Mouse (Mus musculus): ENCODE data around the gene Abcc8. TPM values are rescaled to one million over a fixed set of nuclear protein-coding genes. Genes with fewer than 3 reads are reported as not detected.

Abcc8 gene
- polyA plus RNA-seq, 1 experiment from 2014 or later = 0.74 TPM

- Histone ChIP-seq H3K36me3 (no peaks in the 10 kb centered on the region), H3K27me3 (ENCODE audit: low read depth, poor library complexity, severe bottlenecking) (no peaks in the 10 kb centered on the region), H3K27ac (replicated peaks) (no peak overlapping the region), H3K9me3 (replicated peaks) (no peaks in the 10 kb centered on the region), H3K4me3 (no peak overlapping the region), H3K4me1 (peaks cover 17% of the 10 kb centered on the region)
- WGBS = 92% methylated on average over 16 of the region's 16 CpGs
- no peak for DNase-seq (ENCODE audit: low spot score)
These were observed 62.8 kb downstream of the Abcc8 start for GRCm38 (mm10) chr7:46117035-46117434.

GRCm38 (mm10) chr7:46116118-46116581, 63.7 kb downstream of the Abcc8 start:
- no peak overlapping the region for H3K4me3 ChIP-seq
- no peaks in the 10 kb centered on the region for H3K27me3 ChIP-seq (ENCODE audit: low read depth, poor library complexity, severe bottlenecking)
- 78% methylated on average over 10 of the region's 10 CpGs for WGBS
- DNase-seq (ENCODE audit: low spot score) = no peak
- no peaks in the 10 kb centered on the region for H3K9me3 ChIP-seq (replicated peaks)
- no peaks in the 10 kb centered on the region for H3K36me3 ChIP-seq
- peaks cover 17% of the 10 kb centered on the region for H3K4me1 ChIP-seq
- no peak overlapping the region for H3K27ac ChIP-seq (replicated peaks)

GRCm38 (mm10) chr7:46113435-46113834, 66.4 kb downstream of the Abcc8 start:
- Histone ChIP-seq H3K4me3 (no peak overlapping the region), H3K9me3 (replicated peaks) (no peaks in the 10 kb centered on the region), H3K36me3 (no peaks in the 10 kb centered on the region), H3K27ac (replicated peaks) (no peak overlapping the region), H3K27me3 (ENCODE audit: low read depth, poor library complexity, severe bottlenecking) (no peaks in the 10 kb centered on the region), H3K4me1 (peaks cover 17% of the 10 kb centered on the region)
- 80% methylated on average over 3 of the region's 3 CpGs for WGBS
- no peak for DNase-seq (ENCODE audit: low spot score)

- H3K4me3 ChIP-seq = no peak overlapping the region
- H3K9me3 ChIP-seq (replicated peaks) = no peaks in the 10 kb centered on the region
- H3K36me3 ChIP-seq = no peaks in the 10 kb centered on the region
- 0 out of 2 replicates have a peak, but pooled peaks cover 5% of the 10 kb centered on the region for H3K27me3 ChIP-seq (ENCODE audit: low read depth, poor library complexity, severe bottlenecking)
- H3K27ac ChIP-seq (replicated peaks) = no peak overlapping the region
- WGBS = 89% methylated on average over 6 of the region's 6 CpGs
- peaks cover 17% of the 10 kb centered on the region for H3K4me1 ChIP-seq
- DNase-seq (ENCODE audit: low spot score) = no peak
These were observed 67.9 kb downstream of the Abcc8 start for GRCm38 (mm10) chr7:46111938-46112337.

- Histone ChIP-seq H3K9me3 (replicated peaks) (no peaks in the 10 kb centered on the region), H3K4me3 (no peak overlapping the region), H3K27me3 (ENCODE audit: low read depth, poor library complexity, severe bottlenecking) (0 out of 2 replicates have a peak, but pooled peaks cover 5% of the 10 kb centered on the region), H3K36me3 (no peaks in the 10 kb centered on the region), H3K27ac (replicated peaks) (no peak overlapping the region), H3K4me1 (peaks cover 15% of the 10 kb centered on the region)
- WGBS = 91% methylated on average over 15 of the region's 15 CpGs
- DNase-seq (ENCODE audit: low spot score) = no peak
These were observed 68.5 kb downstream of the Abcc8 start for GRCm38 (mm10) chr7:46111212-46111817.

GRCm38 (mm10) chr7:46110079-46110478, 69.8 kb downstream of the Abcc8 start:
- Histone ChIP-seq H3K4me1 (peaks cover 9% of the 10 kb centered on the region), H3K4me3 (no peak overlapping the region), H3K27ac (replicated peaks) (no peak overlapping the region), H3K9me3 (replicated peaks) (no peaks in the 10 kb centered on the region), H3K27me3 (ENCODE audit: low read depth, poor library complexity, severe bottlenecking) (0 out of 2 replicates have a peak, but pooled peaks cover 5% of the 10 kb centered on the region), H3K36me3 (no peaks in the 10 kb centered on the region)
- no peak for DNase-seq (ENCODE audit: low spot score)
- WGBS = 87% methylated on average over 3 of the region's 3 CpGs

- Histone ChIP-seq H3K27me3 (ENCODE audit: low read depth, poor library complexity, severe bottlenecking) (peaks cover 9% of the 10 kb centered on the region), H3K9me3 (replicated peaks) (no peaks in the 10 kb centered on the region), H3K36me3 (no peaks in the 10 kb centered on the region), H3K4me1 (peaks cover 4% of the 10 kb centered on the region; the same call in 1 of the 2 replicates), H3K4me3 (no peak overlapping the region), H3K27ac (replicated peaks) (no peak overlapping the region)
- 92% methylated on average over 7 of the region's 7 CpGs for WGBS
- no peak for DNase-seq (ENCODE audit: low spot score)
These were observed 74.3 kb downstream of the Abcc8 start for GRCm38 (mm10) chr7:46105484-46105883.

- Histone ChIP-seq H3K9me3 (replicated peaks) (no peaks in the 10 kb centered on the region), H3K4me1 (peaks cover 9% of the 10 kb centered on the region; the same call in 1 of the 2 replicates), H3K4me3 (no peak overlapping the region), H3K36me3 (no peaks in the 10 kb centered on the region), H3K27me3 (ENCODE audit: low read depth, poor library complexity, severe bottlenecking) (peaks cover 20% of the 10 kb centered on the region), H3K27ac (replicated peaks) (no peak overlapping the region)
- no peak for DNase-seq (ENCODE audit: low spot score)
- WGBS = 88% methylated on average over 27 of the region's 27 CpGs
These were observed 75.4 kb downstream of the Abcc8 start for GRCm38 (mm10) chr7:46104256-46104915.

- H3K9me3 ChIP-seq (replicated peaks) = no peaks in the 10 kb centered on the region
- no peak overlapping the region for H3K27ac ChIP-seq (replicated peaks)
- H3K27me3 ChIP-seq (ENCODE audit: low read depth, poor library complexity, severe bottlenecking) = peaks cover 27% of the 10 kb centered on the region
- H3K4me1 ChIP-seq = peaks cover 9% of the 10 kb centered on the region; the same call in 1 of the 2 replicates
- H3K36me3 ChIP-seq = no peaks in the 10 kb centered on the region
- WGBS = 91% methylated on average over 8 of the region's 8 CpGs
- DNase-seq (ENCODE audit: low spot score) = no peak
- H3K4me3 ChIP-seq = no peak overlapping the region
These were observed 76.1 kb downstream of the Abcc8 start for GRCm38 (mm10) chr7:46103771-46104170.

GRCm38 (mm10) chr7:46103075-46103591, 76.7 kb downstream of the Abcc8 start:
- Histone ChIP-seq H3K27me3 (ENCODE audit: low read depth, poor library complexity, severe bottlenecking) (peaks cover 33% of the 10 kb centered on the region), H3K9me3 (replicated peaks) (no peaks in the 10 kb centered on the region), H3K36me3 (no peaks in the 10 kb centered on the region)

GRCm38 (mm10) chr7:46100563-46100962, 79.3 kb downstream of the Abcc8 start, which contains the start of gene Kcnj11:
Kcnj11 (minus strand) TSS chr7:46100764.
- H3K9me3 ChIP-seq (replicated peaks) = no peaks in the 10 kb centered on the region
- H3K27me3 ChIP-seq (ENCODE audit: low read depth, poor library complexity, severe bottlenecking) = peaks cover 54% of the 10 kb centered on the region
- no peaks in the 10 kb centered on the region for H3K36me3 ChIP-seq
- peak within 1 kb of the TSS; percentile 74 for H3K4me3 ChIP-seq
- peak; percentile 90 for DNase-seq (ENCODE audit: low spot score)
- under 1% methylated on average over 34 of the region's 34 CpGs for WGBS
- peaks cover 9% of the 10 kb centered on the region; the same call in 1 of the 2 replicates for H3K4me1 ChIP-seq
- H3K27ac ChIP-seq (replicated peaks) = peak within 1 kb of the TSS; percentile 86

More at GRCm38 (mm10) chr7:46103075-46103591, 76.7 kb downstream of the Abcc8 start:
- no peak overlapping the region for H3K4me3 ChIP-seq
- DNase-seq (ENCODE audit: low spot score) = no peak
- H3K27ac ChIP-seq (replicated peaks) = no peak overlapping the region
- 78% methylated on average over 8 of the region's 8 CpGs for WGBS
- peaks cover 9% of the 10 kb centered on the region; the same call in 1 of the 2 replicates for H3K4me1 ChIP-seq

- H3K4me3 ChIP-seq = peak overlapping the region; percentile 74; the same call in 1 of the 2 replicates
- peaks cover 63% of the 10 kb centered on the region for H3K27me3 ChIP-seq (ENCODE audit: low read depth, poor library complexity, severe bottlenecking)
- H3K9me3 ChIP-seq (replicated peaks) = no peaks in the 10 kb centered on the region
- no peaks in the 10 kb centered on the region for H3K36me3 ChIP-seq
- 88% methylated on average over 13 of the region's 13 CpGs for WGBS
- peaks cover 9% of the 10 kb centered on the region; the same call in 1 of the 2 replicates for H3K4me1 ChIP-seq
- no peak for DNase-seq (ENCODE audit: low spot score)
- H3K27ac ChIP-seq (replicated peaks) = no peak overlapping the region
These were observed 80.2 kb downstream of the Abcc8 start for GRCm38 (mm10) chr7:46099682-46100081.

- no peak for DNase-seq (ENCODE audit: low spot score)
- H3K9me3 ChIP-seq (replicated peaks) = no peaks in the 10 kb centered on the region
- H3K36me3 ChIP-seq = no peaks in the 10 kb centered on the region
- H3K27ac ChIP-seq (replicated peaks) = no peak overlapping the region
- H3K4me3 ChIP-seq = no peak overlapping the region
- peaks cover 71% of the 10 kb centered on the region for H3K27me3 ChIP-seq (ENCODE audit: low read depth, poor library complexity, severe bottlenecking)
- H3K4me1 ChIP-seq = peaks cover 12% of the 10 kb centered on the region
- WGBS = 93% methylated on average over 19 of the region's 19 CpGs
These were observed 80.9 kb downstream of the Abcc8 start for GRCm38 (mm10) chr7:46098919-46099286.
